Mouse (Mus musculus): ENCODE data around the gene Lst1. TPM values are rescaled to one million over a fixed set of nuclear protein-coding genes. Genes with fewer than 3 reads are reported as not detected.

Lst1 gene
- polyA plus RNA-seq, 1 experiment from 2014 or later, result 5.0 TPM

GRCm38 (mm10) chr17:35194844-35195630 is 6.8 kb upstream of the Lst1 start:
- Histone ChIP-seq H3K4me1 (ENCODE audit: control insufficient read depth, insufficient read depth, low read length) (peaks cover 9% of the 10 kb centered on the region; the same call in 1 of the 2 replicates), H3K27me3 (ENCODE audit: control insufficient read depth, insufficient read depth, low read length) (peaks cover 44% of the 10 kb centered on the region), H3K27ac (ENCODE audit: low read depth, low read length) (no peak overlapping the region), H3K4me3 (ENCODE audit: low read depth, low read length) (peak overlapping the region; percentile 49), H3K36me3 (ENCODE audit: control insufficient read depth, insufficient read depth, low read length) (no peaks in the 10 kb centered on the region), H3K9me3 (replicated peaks; ENCODE audit: control insufficient read depth, low read length) (no peaks in the 10 kb centered on the region), H3K9ac (ENCODE audit: low read depth, low read length) (peak overlapping the region; percentile 63; the same call in 1 of the 2 replicates), H3K4me2 (peak overlapping the region; percentile 85)
- 34% methylated on average over 19 of the region's 19 CpGs for WGBS (ENCODE audit: insufficient replicate concordance)
- ATAC-seq (replicated peaks; ENCODE audit: insufficient number of reproducible peaks, low FRiP score, low TSS enrichment), result no peak

GRCm38 (mm10) chr17:35193881-35194843 is 5.9 kb upstream of the Lst1 start, which contains the start of gene Ltb:
Gene Ltb (plus strand): TSS chr17:35194439.
- WGBS (ENCODE audit: insufficient replicate concordance), result 40% methylated on average over 22 of the region's 28 CpGs
- H3K27ac ChIP-seq (ENCODE audit: low read depth, low read length), result no peak within 1 kb of the TSS
- peaks cover 42% of the 10 kb centered on the region for H3K27me3 ChIP-seq (ENCODE audit: control insufficient read depth, insufficient read depth, low read length)
- peak within 1 kb of the TSS; percentile 85 for H3K4me2 ChIP-seq
- peaks cover 9% of the 10 kb centered on the region; the same call in 1 of the 2 replicates for H3K4me1 ChIP-seq (ENCODE audit: control insufficient read depth, insufficient read depth, low read length)
- no peaks in the 10 kb centered on the region for H3K36me3 ChIP-seq (ENCODE audit: control insufficient read depth, insufficient read depth, low read length)
- no peak for ATAC-seq (replicated peaks; ENCODE audit: insufficient number of reproducible peaks, low FRiP score, low TSS enrichment)
- no peak within 1 kb of the TSS for H3K9ac ChIP-seq (ENCODE audit: low read depth, low read length)
- peak within 1 kb of the TSS; percentile 49; the same call in 1 of the 2 replicates for H3K4me3 ChIP-seq (ENCODE audit: low read depth, low read length)
- no peaks in the 10 kb centered on the region for H3K9me3 ChIP-seq (replicated peaks; ENCODE audit: control insufficient read depth, low read length)

- Histone ChIP-seq H3K4me2 (no peak overlapping the region), H3K27me3 (ENCODE audit: control insufficient read depth, insufficient read depth, low read length) (peaks cover 36% of the 10 kb centered on the region), H3K4me3 (ENCODE audit: low read depth, low read length) (no peak overlapping the region), H3K36me3 (ENCODE audit: control insufficient read depth, insufficient read depth, low read length) (no peaks in the 10 kb centered on the region), H3K4me1 (ENCODE audit: control insufficient read depth, insufficient read depth, low read length) (peaks cover 9% of the 10 kb centered on the region; the same call in 1 of the 2 replicates), H3K27ac (ENCODE audit: low read depth, low read length) (no peak overlapping the region), H3K9me3 (replicated peaks; ENCODE audit: control insufficient read depth, low read length) (no peaks in the 10 kb centered on the region), H3K9ac (ENCODE audit: low read depth, low read length) (no peak overlapping the region)
- WGBS (ENCODE audit: insufficient replicate concordance), result 77% methylated on average over 5 of the region's 5 CpGs
- no peak for ATAC-seq (replicated peaks; ENCODE audit: insufficient number of reproducible peaks, low FRiP score, low TSS enrichment)
These were observed 4.7 kb upstream of the Lst1 start for GRCm38 (mm10) chr17:35192924-35193323.

GRCm38 (mm10) chr17:35191723-35192122 is 3.5 kb upstream of the Lst1 start:
- H3K27ac ChIP-seq (ENCODE audit: low read depth, low read length), result no peak overlapping the region
- H3K4me2 ChIP-seq, result no peak overlapping the region
- peaks cover 29% of the 10 kb centered on the region for H3K27me3 ChIP-seq (ENCODE audit: control insufficient read depth, insufficient read depth, low read length)
- H3K4me1 ChIP-seq (ENCODE audit: control insufficient read depth, insufficient read depth, low read length), result peaks cover 9% of the 10 kb centered on the region; the same call in 1 of the 2 replicates
- H3K9me3 ChIP-seq (replicated peaks; ENCODE audit: control insufficient read depth, low read length), result no peaks in the 10 kb centered on the region
- H3K36me3 ChIP-seq (ENCODE audit: control insufficient read depth, insufficient read depth, low read length), result no peaks in the 10 kb centered on the region
- no peak overlapping the region for H3K9ac ChIP-seq (ENCODE audit: low read depth, low read length)
- WGBS (ENCODE audit: insufficient replicate concordance), result 59% methylated on average over 2 of the region's 2 CpGs
- no peak for ATAC-seq (replicated peaks; ENCODE audit: insufficient number of reproducible peaks, low FRiP score, low TSS enrichment)
- no peak overlapping the region for H3K4me3 ChIP-seq (ENCODE audit: low read depth, low read length)

- Histone ChIP-seq H3K4me1 (ENCODE audit: control insufficient read depth, insufficient read depth, low read length) (no peaks in the 10 kb centered on the region), H3K4me3 (ENCODE audit: low read depth, low read length) (no peak overlapping the region), H3K4me2 (no peak overlapping the region), H3K9me3 (replicated peaks; ENCODE audit: control insufficient read depth, low read length) (no peaks in the 10 kb centered on the region), H3K27ac (ENCODE audit: low read depth, low read length) (no peak overlapping the region), H3K9ac (ENCODE audit: low read depth, low read length) (no peak overlapping the region), H3K36me3 (ENCODE audit: control insufficient read depth, insufficient read depth, low read length) (no peaks in the 10 kb centered on the region), H3K27me3 (ENCODE audit: control insufficient read depth, insufficient read depth, low read length) (peaks cover 13% of the 10 kb centered on the region)
- 58% methylated on average over 4 of the region's 4 CpGs for WGBS (ENCODE audit: insufficient replicate concordance)
- no peak for ATAC-seq (replicated peaks; ENCODE audit: insufficient number of reproducible peaks, low FRiP score, low TSS enrichment)
These were observed 1.9 kb upstream of the Lst1 start for GRCm38 (mm10) chr17:35190096-35190495.

- Histone ChIP-seq H3K9me3 (replicated peaks; ENCODE audit: control insufficient read depth, low read length) (no peaks in the 10 kb centered on the region), H3K36me3 (ENCODE audit: control insufficient read depth, insufficient read depth, low read length) (no peaks in the 10 kb centered on the region), H3K27ac (ENCODE audit: low read depth, low read length) (no peak overlapping the region), H3K27me3 (ENCODE audit: control insufficient read depth, insufficient read depth, low read length) (peaks cover 4% of the 10 kb centered on the region), H3K4me2 (no peak overlapping the region), H3K4me3 (ENCODE audit: low read depth, low read length) (no peak overlapping the region), H3K4me1 (ENCODE audit: control insufficient read depth, insufficient read depth, low read length) (no peaks in the 10 kb centered on the region), H3K9ac (ENCODE audit: low read depth, low read length) (no peak overlapping the region)
- ATAC-seq (replicated peaks; ENCODE audit: insufficient number of reproducible peaks, low FRiP score, low TSS enrichment), result no peak
- WGBS (ENCODE audit: insufficient replicate concordance), result 32% methylated on average over 1 of the region's 1 CpGs
These were observed 947 bp upstream of the Lst1 start for GRCm38 (mm10) chr17:35189186-35189585.

GRCm38 (mm10) chr17:35187345-35187744 is 894 bp downstream of the Lst1 start:
- Histone ChIP-seq H3K36me3 (ENCODE audit: control insufficient read depth, insufficient read depth, low read length) (no peaks in the 10 kb centered on the region), H3K4me2 (no peak overlapping the region), H3K4me1 (ENCODE audit: control insufficient read depth, insufficient read depth, low read length) (no peaks in the 10 kb centered on the region), H3K27me3 (ENCODE audit: control insufficient read depth, insufficient read depth, low read length) (no peaks in the 10 kb centered on the region), H3K9ac (ENCODE audit: low read depth, low read length) (no peak overlapping the region), H3K4me3 (ENCODE audit: low read depth, low read length) (no peak overlapping the region), H3K9me3 (replicated peaks; ENCODE audit: control insufficient read depth, low read length) (no peaks in the 10 kb centered on the region), H3K27ac (ENCODE audit: low read depth, low read length) (no peak overlapping the region)
- 61% methylated on average over 4 of the region's 4 CpGs for WGBS (ENCODE audit: insufficient replicate concordance)
- no peak for ATAC-seq (replicated peaks; ENCODE audit: insufficient number of reproducible peaks, low FRiP score, low TSS enrichment)

GRCm38 (mm10) chr17:35186681-35187080 is 1.6 kb downstream of the Lst1 start:
- Histone ChIP-seq H3K36me3 (ENCODE audit: control insufficient read depth, insufficient read depth, low read length) (no peaks in the 10 kb centered on the region), H3K4me1 (ENCODE audit: control insufficient read depth, insufficient read depth, low read length) (no peaks in the 10 kb centered on the region), H3K4me3 (ENCODE audit: low read depth, low read length) (peak overlapping the region; percentile 48), H3K9me3 (replicated peaks; ENCODE audit: control insufficient read depth, low read length) (no peaks in the 10 kb centered on the region), H3K9ac (ENCODE audit: low read depth, low read length) (no peak overlapping the region), H3K27me3 (ENCODE audit: control insufficient read depth, insufficient read depth, low read length) (no peaks in the 10 kb centered on the region), H3K27ac (ENCODE audit: low read depth, low read length) (peak overlapping the region; percentile 36), H3K4me2 (peak overlapping the region; percentile 65)
- peak; percentile 41; the same call in 1 of the 2 replicates for ATAC-seq (replicated peaks; ENCODE audit: insufficient number of reproducible peaks, low FRiP score, low TSS enrichment)
- WGBS (ENCODE audit: insufficient replicate concordance), result 1% methylated on average over 4 of the region's 4 CpGs

Measured in heart, embryonic 11.5 days (tissue).